Mouse (Mus musculus) ES-Bruce4 (cell line): ENCODE data around the gene Ptprd. TPM values are rescaled to one million over a fixed set of nuclear protein-coding genes. Genes with fewer than 3 reads are reported as not detected.

Source experiments
- H3K27ac ChIP-seq: 2 replicates; pipeline ENCODE4 v1.5.1; 2012; ENCODE audit warnings: low read length, inconsistent platforms; ENCODE audit not compliant: insufficient read depth
- H3K27me3 ChIP-seq: 2 replicates; pipeline ENCODE4 v1.6.1; 2012; ENCODE audit warnings: mild to moderate bottlenecking, low read length, inconsistent platforms; ENCODE audit not compliant: control insufficient read depth, poor library complexity, insufficient read depth, severe bottlenecking
- H3K36me3 ChIP-seq: 2 replicates; pipeline ENCODE4 v1.6.1; 2012; ENCODE audit warnings: inconsistent platforms, mild to moderate bottlenecking, low read length, moderate library complexity; ENCODE audit not compliant: control insufficient read depth, poor library complexity, insufficient read depth, severe bottlenecking
- H3K4me1 ChIP-seq: one replicate; pipeline ENCODE4 v1.8.1; 2011; ENCODE audit warnings: low read length; ENCODE audit not compliant: control insufficient read depth, insufficient read depth
- H3K4me3 ChIP-seq: 2 replicates; pipeline ENCODE4 v1.5.1; 2011; ENCODE audit warnings: low read depth, mild to moderate bottlenecking, low read length
- H3K9ac ChIP-seq: 2 replicates; pipeline ENCODE4 v1.6.1; 2012; ENCODE audit warnings: low read depth, mild to moderate bottlenecking, inconsistent platforms; ENCODE audit not compliant: poor library complexity, severe bottlenecking
- H3K9me3 ChIP-seq: replicated peaks from 2 replicates; pipeline ENCODE4 v1.6.1; 2012; ENCODE audit warnings: mild to moderate bottlenecking, low read length, inconsistent platforms; ENCODE audit not compliant: control insufficient read depth, poor library complexity, insufficient read depth, severe bottlenecking
- CTCF ChIP-seq: IDR thresholded peaks from one replicate; pipeline ENCODE4 v1.8.1; 2011; ENCODE audit warnings: low read depth, low read length
- EP300 ChIP-seq: IDR thresholded peaks from 2 replicates; pipeline ENCODE4 v1.6.1; 2011; ENCODE audit warnings: low read depth, low read length; ENCODE audit not compliant: insufficient read depth
- POLR2A ChIP-seq: IDR thresholded peaks from one replicate; pipeline ENCODE4 v1.8.1; 2011; ENCODE audit warnings: low read length; ENCODE audit not compliant: insufficient read depth
- polyA plus RNA-seq: library from polyadenylated mRNA; stranded (reverse); fragments of >200 nt; gene quantifications from 2 replicates; pipeline ENCODE4 v1.2.4, GENCODE M21; 2011; ENCODE audit warnings: low read depth; ENCODE audit not compliant: missing spikeins, insufficient read depth, insufficient read length

Gene Ptprd
- polyA plus RNA-seq, 1 experiment = 2.8 TPM

DNA sequence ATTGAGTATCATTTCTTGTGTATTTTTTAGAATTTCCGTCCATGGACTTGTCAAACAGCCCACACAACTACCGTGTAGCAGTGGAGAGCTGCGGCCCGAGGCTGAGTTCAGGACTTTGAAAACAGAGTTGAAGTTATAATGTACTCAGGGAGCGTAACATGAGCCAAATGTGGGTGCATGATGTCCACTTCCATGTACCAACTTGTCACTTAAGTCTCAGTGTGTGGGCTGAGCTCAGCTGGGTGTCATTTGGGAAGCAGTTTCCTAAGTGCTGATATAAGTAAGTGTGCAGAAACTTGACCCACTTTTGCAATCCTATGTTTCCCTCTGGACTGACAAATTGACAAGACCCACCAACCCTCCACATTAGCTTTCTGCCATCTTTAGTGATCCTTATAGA is 173.4 kb downstream of the Ptprd start:
- H3K36me3 ChIP-seq = no peaks in the 10 kb centered on the region
- H3K4me1 ChIP-seq = no peaks in the 10 kb centered on the region
- TF ChIP-seq CTCF (no peak), EP300 (no peak), POLR2A (no peak)
- no peak overlapping the region for H3K9ac ChIP-seq
- H3K27me3 ChIP-seq = no peaks in the 10 kb centered on the region
- no peaks in the 10 kb centered on the region for H3K9me3 ChIP-seq
- H3K4me3 ChIP-seq = no peak overlapping the region
- H3K27ac ChIP-seq = no peak overlapping the region

GRCm38 (mm10) chr4:78002065-78002464 is 209.7 kb downstream of the Ptprd start:
- Histone ChIP-seq H3K9me3 (no peaks in the 10 kb centered on the region), H3K36me3 (no peaks in the 10 kb centered on the region), H3K4me3 (no peak overlapping the region), H3K4me1 (no peaks in the 10 kb centered on the region), H3K9ac (no peak overlapping the region), H3K27ac (no peak overlapping the region), H3K27me3 (no peaks in the 10 kb centered on the region)
- TF ChIP-seq POLR2A = no peak
- no peak for TF ChIP-seq EP300
- no peak for TF ChIP-seq CTCF

DNA sequence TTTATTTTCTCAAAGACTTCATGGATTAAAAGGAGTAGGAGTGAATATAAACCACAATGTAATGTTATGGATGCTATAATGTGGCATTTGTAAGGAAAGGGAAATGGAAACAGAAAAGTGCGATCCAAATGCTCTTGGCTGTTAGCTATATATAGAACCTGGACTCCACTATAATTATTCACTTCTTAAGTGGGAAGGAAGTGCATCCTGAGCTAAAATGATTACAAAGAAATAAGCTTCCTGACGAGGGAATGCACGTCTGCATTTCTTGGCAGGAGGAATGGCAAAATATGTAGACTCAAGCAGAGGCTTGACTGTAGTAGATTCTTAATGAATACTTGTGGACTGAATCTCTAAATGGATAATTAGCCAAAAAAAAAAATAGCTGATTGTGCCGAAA is 219.1 kb downstream of the Ptprd start:
- no peaks in the 10 kb centered on the region for H3K9me3 ChIP-seq
- no peaks in the 10 kb centered on the region for H3K4me1 ChIP-seq
- no peaks in the 10 kb centered on the region for H3K36me3 ChIP-seq
- H3K27ac ChIP-seq = no peak overlapping the region
- TF ChIP-seq POLR2A (no peak), CTCF (no peak), EP300 (no peak)
- no peak overlapping the region for H3K9ac ChIP-seq
- H3K4me3 ChIP-seq = no peak overlapping the region
- no peaks in the 10 kb centered on the region for H3K27me3 ChIP-seq

DNA sequence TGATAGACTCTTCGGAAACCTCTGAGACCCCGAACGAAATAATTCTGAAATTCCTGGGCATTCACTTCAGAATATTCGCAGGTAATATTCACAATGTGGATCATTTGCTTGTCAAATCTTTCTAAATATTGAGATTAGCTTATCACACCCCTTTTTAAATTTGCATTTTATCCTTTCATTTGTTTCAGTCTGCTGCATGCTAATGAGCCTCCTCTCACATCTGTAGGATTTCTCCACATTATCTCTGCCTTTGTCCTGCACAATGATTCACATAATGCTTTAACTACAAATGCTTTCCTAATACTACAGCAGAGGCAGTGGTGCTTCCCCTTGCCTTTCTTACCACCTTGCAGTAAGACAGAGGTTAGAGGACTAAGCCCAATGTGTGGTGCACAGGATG is 229.7 kb downstream of the Ptprd start:
- Histone ChIP-seq H3K36me3 (no peaks in the 10 kb centered on the region), H3K27me3 (no peaks in the 10 kb centered on the region), H3K9me3 (no peaks in the 10 kb centered on the region), H3K27ac (no peak overlapping the region), H3K9ac (no peak overlapping the region), H3K4me3 (no peak overlapping the region), H3K4me1 (no peaks in the 10 kb centered on the region)
- TF ChIP-seq EP300 (no peak), CTCF (no peak), POLR2A (no peak)

DNA sequence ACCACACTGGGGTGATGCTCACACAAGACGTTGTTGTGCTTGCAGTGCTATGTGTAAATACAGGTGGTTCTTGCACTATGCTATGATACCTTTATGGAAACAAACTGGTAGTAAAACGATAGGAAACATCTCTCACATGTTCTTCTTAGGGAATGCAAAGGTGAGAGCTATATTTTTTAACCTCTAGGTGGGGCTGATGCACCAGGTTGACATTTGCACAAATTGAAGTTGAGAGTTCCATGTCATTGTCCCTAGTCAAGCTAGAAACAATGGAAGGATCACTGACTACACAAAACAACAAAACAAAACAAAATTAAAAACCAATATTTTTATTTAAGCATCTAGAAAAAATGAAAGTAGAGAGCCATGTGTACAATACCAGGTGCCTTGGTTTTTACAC is 250.1 kb downstream of the Ptprd start:
- H3K9ac ChIP-seq = no peak overlapping the region
- no peaks in the 10 kb centered on the region for H3K9me3 ChIP-seq
- H3K4me3 ChIP-seq = no peak overlapping the region
- no peak for TF ChIP-seq CTCF
- no peak for TF ChIP-seq POLR2A
- no peaks in the 10 kb centered on the region for H3K4me1 ChIP-seq
- H3K27me3 ChIP-seq = no peaks in the 10 kb centered on the region
- H3K36me3 ChIP-seq = no peaks in the 10 kb centered on the region
- no peak overlapping the region for H3K27ac ChIP-seq

GRCm38 (mm10) chr4:77889489-77889888 is 322.3 kb downstream of the Ptprd start:
- H3K27ac ChIP-seq = no peak overlapping the region
- no peaks in the 10 kb centered on the region for H3K36me3 ChIP-seq
- H3K4me3 ChIP-seq = no peak overlapping the region
- H3K4me1 ChIP-seq = no peaks in the 10 kb centered on the region
- no peaks in the 10 kb centered on the region for H3K9me3 ChIP-seq
- no peak overlapping the region for H3K9ac ChIP-seq
- H3K27me3 ChIP-seq = no peaks in the 10 kb centered on the region
- TF ChIP-seq EP300 (no peak), POLR2A (no peak), CTCF (no peak)
